Mouse (Mus musculus): ENCODE results near the gene Psmb3. TPM values are rescaled to one million over a fixed set of nuclear protein-coding genes. Genes with fewer than 3 reads are reported as not detected.

Gene Psmb3
- polyA plus RNA-seq, 1 experiment from 2014 or later: 79.7 TPM

GRCm38 (mm10) chr11:97736645-97737044 lies 33.4 kb downstream of the Psmb3 start:
- H3K36me3 ChIP-seq (ENCODE audit: inconsistent target): peaks cover 11% of the 10 kb centered on the region; the same call in 1 of the 2 replicates
- WGBS (ENCODE audit: missing documents): 92% methylated on average over 5 of the region's 5 CpGs
- peaks cover 94% of the 10 kb centered on the region for H3K79me2 ChIP-seq (ENCODE audit: inconsistent target)
- H3K27ac ChIP-seq: no peak overlapping the region
- no peak overlapping the region for H3K4me3 ChIP-seq (ENCODE audit: inconsistent target)

- Histone ChIP-seq H3K4me3 (ENCODE audit: inconsistent target) (no peak overlapping the region), H3K27ac (no peak overlapping the region), H3K79me2 (ENCODE audit: inconsistent target) (peaks cover 98% of the 10 kb centered on the region), H3K36me3 (ENCODE audit: inconsistent target) (peaks cover 2% of the 10 kb centered on the region; the same call in 1 of the 2 replicates)
- WGBS (ENCODE audit: missing documents): 95% methylated on average over 4 of the region's 4 CpGs
Observed at GRCm38 (mm10) chr11:97737600-97737999, 34.4 kb downstream of the Psmb3 start.

GRCm38 (mm10) chr11:97738703-97739102 lies 35.5 kb downstream of the Psmb3 start:
- Histone ChIP-seq H3K27ac (no peak overlapping the region), H3K4me3 (ENCODE audit: inconsistent target) (no peak overlapping the region), H3K36me3 (ENCODE audit: inconsistent target) (no peaks in the 10 kb centered on the region), H3K79me2 (ENCODE audit: inconsistent target) (peaks cover 98% of the 10 kb centered on the region)
- WGBS (ENCODE audit: missing documents): 79% methylated on average over 6 of the region's 6 CpGs

GRCm38 (mm10) chr11:97739155-97739554 lies 36.0 kb downstream of the Psmb3 start:
- H3K4me3 ChIP-seq (ENCODE audit: inconsistent target): no peak overlapping the region
- no peaks in the 10 kb centered on the region for H3K36me3 ChIP-seq (ENCODE audit: inconsistent target)
- WGBS (ENCODE audit: missing documents): 94% methylated on average over 3 of the region's 3 CpGs
- H3K27ac ChIP-seq: no peak overlapping the region
- peaks cover 97% of the 10 kb centered on the region for H3K79me2 ChIP-seq (ENCODE audit: inconsistent target)

- H3K36me3 ChIP-seq (ENCODE audit: inconsistent target): no peaks in the 10 kb centered on the region
- WGBS (ENCODE audit: missing documents): 12% methylated on average over 7 of the region's 7 CpGs
- H3K79me2 ChIP-seq (ENCODE audit: inconsistent target): peaks cover 89% of the 10 kb centered on the region
- peak overlapping the region; percentile 39 for H3K27ac ChIP-seq
- H3K4me3 ChIP-seq (ENCODE audit: inconsistent target): no peak overlapping the region
Observed at GRCm38 (mm10) chr11:97740190-97740589, 37.0 kb downstream of the Psmb3 start.

- Histone ChIP-seq H3K36me3 (ENCODE audit: inconsistent target) (peaks cover 10% of the 10 kb centered on the region; the same call in 1 of the 2 replicates), H3K79me2 (ENCODE audit: inconsistent target) (peaks cover 69% of the 10 kb centered on the region), H3K4me3 (ENCODE audit: inconsistent target) (no peak overlapping the region), H3K27ac (no peak overlapping the region)
- WGBS (ENCODE audit: missing documents): 81% methylated on average over 5 of the region's 5 CpGs
Observed at GRCm38 (mm10) chr11:97742157-97742556, 39.0 kb downstream of the Psmb3 start.

DNA sequence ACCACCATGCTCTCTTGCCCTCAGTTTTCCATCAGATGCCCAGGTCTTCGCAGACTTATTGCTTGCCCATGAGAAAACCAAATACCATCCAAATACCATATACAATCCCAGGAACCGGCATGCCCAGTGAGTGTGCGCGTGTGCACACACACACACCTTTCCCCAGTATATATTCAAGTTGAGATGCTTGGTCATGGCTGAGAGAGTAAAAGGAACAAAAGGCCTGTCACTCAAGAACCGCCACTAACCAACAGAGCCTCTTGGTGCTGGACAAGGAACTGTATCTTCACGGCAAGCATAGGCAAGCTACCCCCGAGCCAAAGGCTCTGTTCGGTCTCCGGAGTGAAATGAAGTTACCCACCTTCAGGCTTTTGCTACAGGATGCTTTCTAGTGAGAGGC lies 39.4 kb downstream of the Psmb3 start:
- Histone ChIP-seq H3K27ac (no peak overlapping the region), H3K79me2 (ENCODE audit: inconsistent target) (peaks cover 65% of the 10 kb centered on the region), H3K4me3 (ENCODE audit: inconsistent target) (no peak overlapping the region; the same call in 1 of the 2 replicates), H3K36me3 (ENCODE audit: inconsistent target) (peaks cover 14% of the 10 kb centered on the region; the same call in 1 of the 2 replicates)
- WGBS (ENCODE audit: missing documents): 71% methylated on average over 9 of the region's 9 CpGs

DNA sequence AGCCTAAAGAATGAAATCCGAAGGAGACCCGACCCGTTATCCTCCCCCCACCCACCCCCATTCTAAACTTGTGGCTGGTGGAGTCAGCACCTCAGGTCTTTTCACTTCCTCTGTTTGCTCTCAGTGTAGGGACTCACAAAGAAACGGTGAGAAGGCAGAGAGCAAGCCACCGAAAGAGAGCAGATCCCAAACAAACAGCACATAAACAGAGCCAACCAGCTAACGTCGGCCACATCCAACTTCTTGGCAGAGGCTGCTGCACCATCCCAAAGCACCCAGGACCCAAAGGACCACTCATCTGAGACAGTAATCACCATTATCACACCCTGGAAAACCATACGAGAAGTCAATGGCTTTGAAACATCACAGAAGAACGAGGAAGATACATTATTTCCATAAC lies 40.2 kb downstream of the Psmb3 start:
- peaks cover 22% of the 10 kb centered on the region; the same call in 1 of the 2 replicates for H3K36me3 ChIP-seq (ENCODE audit: inconsistent target)
- H3K4me3 ChIP-seq (ENCODE audit: inconsistent target): peak overlapping the region; percentile 61
- peaks cover 56% of the 10 kb centered on the region for H3K79me2 ChIP-seq (ENCODE audit: inconsistent target)
- H3K27ac ChIP-seq: peak overlapping the region; percentile 64
- under 1% methylated on average over 9 of the region's 9 CpGs for WGBS (ENCODE audit: missing documents)

DNA sequence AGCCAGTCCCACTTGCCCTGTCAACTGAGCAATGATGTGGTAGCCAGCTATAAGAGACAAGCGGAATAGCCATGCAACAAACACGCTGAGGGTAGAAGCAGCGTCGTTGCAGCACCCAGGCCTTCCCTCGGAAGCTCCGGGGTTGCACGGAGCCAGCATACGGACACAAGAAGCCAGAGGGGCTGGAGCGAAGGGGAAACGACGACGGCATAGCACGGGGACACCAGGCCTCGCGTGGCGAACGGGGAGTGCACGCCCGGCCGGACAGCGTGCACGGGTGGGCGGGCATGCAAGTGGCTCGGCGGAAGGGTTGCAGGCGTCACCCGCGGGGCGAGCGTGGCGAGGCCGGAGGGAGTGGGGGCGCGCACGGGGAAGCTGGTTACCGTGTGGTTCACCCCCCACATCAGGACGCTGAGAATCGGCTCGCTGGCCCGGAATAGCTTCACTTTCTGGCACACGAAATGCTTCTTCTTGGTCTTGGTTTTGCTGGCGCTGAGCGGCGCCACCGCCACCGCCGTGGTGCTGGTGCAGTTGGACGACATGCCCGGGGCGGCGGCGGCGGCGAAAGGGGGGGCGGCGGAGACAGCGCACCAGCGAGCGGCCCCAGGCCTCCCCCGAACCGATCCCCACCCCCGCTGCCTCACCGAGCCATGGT lies 41.0 kb downstream of the Psmb3 start, which contains the start of gene Pip4k2b:
TSS of gene Pip4k2b (minus strand) at position 642 of the 655 bp plus-strand sequence.
- Histone ChIP-seq H3K36me3 (ENCODE audit: inconsistent target) (peaks cover 22% of the 10 kb centered on the region; the same call in 1 of the 2 replicates), H3K27ac (peak within 1 kb of the TSS; percentile 89), H3K4me3 (ENCODE audit: inconsistent target) (peak within 1 kb of the TSS; percentile 61), H3K79me2 (ENCODE audit: inconsistent target) (peaks cover 49% of the 10 kb centered on the region)
- WGBS (ENCODE audit: missing documents): under 1% methylated on average over 57 of the region's 63 CpGs

DNA sequence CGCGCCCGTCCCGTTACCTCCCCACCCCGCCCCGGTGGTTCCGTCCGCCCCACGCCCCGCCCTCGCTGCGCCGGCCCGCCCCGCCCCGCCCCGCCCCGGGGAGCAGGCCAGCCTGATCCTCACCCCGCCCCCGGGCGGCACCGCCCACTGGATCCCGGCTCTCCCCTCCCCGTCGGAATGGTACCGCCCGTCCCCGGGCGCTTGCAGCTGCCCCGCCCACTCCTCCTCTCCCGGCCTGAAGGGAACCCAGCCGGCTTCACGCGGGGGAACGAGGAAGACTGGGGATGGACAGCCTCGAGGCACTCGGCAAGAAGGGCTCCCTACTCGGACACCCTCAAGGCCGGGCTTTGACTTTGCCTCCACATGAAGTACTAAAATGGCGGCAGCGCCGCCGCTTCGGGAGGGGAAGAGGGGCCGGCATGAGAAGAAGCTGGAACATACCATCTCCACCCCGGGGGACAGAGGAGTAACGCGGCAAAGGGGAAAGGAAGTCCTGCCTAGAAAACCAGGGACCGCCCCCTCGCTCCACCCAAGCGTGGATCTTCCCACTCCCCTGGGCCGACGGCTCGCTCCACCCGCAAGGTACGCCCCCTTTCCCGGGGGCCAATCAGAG lies 41.6 kb downstream of the Psmb3 start:
- WGBS (ENCODE audit: missing documents): 1% methylated on average over 28 of the region's 57 CpGs
- Histone ChIP-seq H3K36me3 (ENCODE audit: inconsistent target) (peaks cover 27% of the 10 kb centered on the region; the same call in 1 of the 2 replicates), H3K79me2 (ENCODE audit: inconsistent target) (peaks cover 42% of the 10 kb centered on the region), H3K27ac (peak overlapping the region; percentile 89), H3K4me3 (ENCODE audit: inconsistent target) (peak overlapping the region; percentile 38)

DNA sequence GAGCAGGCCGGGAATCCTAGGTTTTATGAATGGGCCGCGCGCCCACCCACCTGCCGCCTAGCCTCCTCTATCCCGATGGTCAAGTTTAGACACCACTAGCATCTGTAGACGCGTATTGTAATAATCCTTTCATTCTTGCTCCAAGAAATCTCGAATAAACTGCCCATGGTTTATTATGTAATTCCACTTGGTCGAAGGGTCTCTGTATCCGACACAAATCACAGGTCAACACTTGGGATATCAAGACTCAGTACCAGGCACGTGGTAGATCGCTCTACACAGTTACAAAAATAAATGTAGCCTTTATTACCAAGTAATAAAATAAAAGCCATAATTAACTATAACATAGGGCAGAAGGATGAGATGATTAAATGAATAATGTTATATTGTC lies 42.1 kb downstream of the Psmb3 start:
- H3K79me2 ChIP-seq (ENCODE audit: inconsistent target): peaks cover 37% of the 10 kb centered on the region
- H3K27ac ChIP-seq: peak overlapping the region; percentile 89
- 3% methylated on average over 13 of the region's 13 CpGs for WGBS (ENCODE audit: missing documents)
- H3K4me3 ChIP-seq (ENCODE audit: inconsistent target): peak overlapping the region; percentile 38
- H3K36me3 ChIP-seq (ENCODE audit: inconsistent target): peaks cover 32% of the 10 kb centered on the region; the same call in 1 of the 2 replicates

- H3K79me2 ChIP-seq (ENCODE audit: inconsistent target): peaks cover 13% of the 10 kb centered on the region
- H3K27ac ChIP-seq: no peak overlapping the region
- H3K4me3 ChIP-seq (ENCODE audit: inconsistent target): no peak overlapping the region
- H3K36me3 ChIP-seq (ENCODE audit: inconsistent target): peaks cover 51% of the 10 kb centered on the region
- 94% methylated on average over 8 of the region's 8 CpGs for WGBS (ENCODE audit: missing documents)
Observed at GRCm38 (mm10) chr11:97747773-97748172, 44.6 kb downstream of the Psmb3 start.

DNA sequence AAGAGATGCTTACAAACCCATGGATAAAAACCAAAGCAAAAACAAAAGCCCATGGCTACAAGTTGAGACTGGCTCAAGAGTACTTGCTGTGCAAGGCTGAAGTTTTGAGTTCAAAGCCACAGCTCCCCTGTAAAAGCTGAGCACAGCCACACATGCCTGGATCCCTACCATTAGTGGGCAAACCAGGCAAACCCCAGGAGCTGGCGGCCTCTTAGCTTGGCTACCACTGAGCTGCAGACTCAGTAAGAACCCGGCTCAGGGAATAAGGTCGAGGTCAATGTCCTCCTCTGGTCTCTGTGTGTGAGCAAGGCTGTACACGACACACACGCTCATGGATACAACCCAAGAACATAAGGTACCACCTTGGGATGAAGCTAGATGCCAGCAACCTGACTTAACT lies 45.3 kb downstream of the Psmb3 start:
- H3K79me2 ChIP-seq (ENCODE audit: inconsistent target): peaks cover 6% of the 10 kb centered on the region

DNA sequence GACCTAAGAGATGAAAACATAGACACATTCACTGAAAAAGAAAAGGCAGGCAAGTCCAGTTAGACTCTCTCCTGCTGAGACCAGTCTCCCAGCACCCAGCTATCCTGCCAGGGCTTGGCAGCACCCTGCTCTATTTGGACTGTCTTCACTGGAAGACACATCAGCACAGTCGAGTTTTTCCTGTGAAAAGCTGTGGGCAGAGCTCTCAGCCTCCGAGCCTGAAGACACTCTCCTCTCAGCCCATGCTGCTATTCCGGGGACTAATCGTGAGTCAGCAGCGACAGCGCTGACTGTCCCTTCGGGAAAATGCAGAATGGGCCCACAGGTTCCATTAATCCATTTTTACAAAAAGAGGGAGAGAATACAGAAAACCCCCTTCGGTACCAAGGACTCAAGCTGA lies 50.1 kb downstream of the Psmb3 start:
- WGBS (ENCODE audit: missing documents): 93% methylated on average over 8 of the region's 8 CpGs
- H3K79me2 ChIP-seq (ENCODE audit: inconsistent target): peaks cover under 1% of the 10 kb centered on the region; the same call in 1 of the 2 replicates
- H3K36me3 ChIP-seq (ENCODE audit: inconsistent target): peaks cover 77% of the 10 kb centered on the region
- H3K4me3 ChIP-seq (ENCODE audit: inconsistent target): no peak overlapping the region
- no peak overlapping the region for H3K27ac ChIP-seq

More for the DNA sequence above, 45.3 kb downstream of the Psmb3 start:
- Histone ChIP-seq H3K4me3 (ENCODE audit: inconsistent target) (no peak overlapping the region), H3K36me3 (ENCODE audit: inconsistent target) (peaks cover 58% of the 10 kb centered on the region), H3K27ac (no peak overlapping the region)
- WGBS (ENCODE audit: missing documents): 86% methylated on average over 5 of the region's 5 CpGs

DNA sequence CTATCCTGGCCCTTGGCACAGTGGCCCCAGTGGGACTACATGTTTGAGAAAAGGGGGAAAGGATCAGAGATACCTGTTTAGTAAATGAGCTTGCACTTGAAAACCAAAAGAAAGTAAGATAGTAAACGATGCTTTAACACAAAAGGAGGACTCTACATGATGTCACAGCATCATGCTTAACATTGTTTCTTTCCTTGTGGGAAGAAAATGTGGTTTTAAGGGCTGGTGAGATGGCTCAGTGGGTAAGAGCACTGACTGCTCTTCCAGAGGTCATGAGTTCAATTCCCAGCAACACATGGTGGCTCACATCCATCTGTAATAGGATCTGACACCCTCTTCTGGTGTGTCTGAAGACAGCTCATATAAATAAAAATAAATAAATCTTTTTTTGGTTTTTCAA lies 54.9 kb downstream of the Psmb3 start:
- WGBS (ENCODE audit: missing documents): 100% methylated on average over 1 of the region's 1 CpGs
- Histone ChIP-seq H3K27ac (no peak overlapping the region), H3K36me3 (ENCODE audit: inconsistent target) (peaks cover 78% of the 10 kb centered on the region), H3K4me3 (ENCODE audit: inconsistent target) (no peak overlapping the region), H3K79me2 (ENCODE audit: inconsistent target) (peaks cover 49% of the 10 kb centered on the region)
